Mouse (Mus musculus): ENCODE data around the gene Cwc15. TPM values are rescaled to one million over a fixed set of nuclear protein-coding genes. Genes with fewer than 3 reads are reported as not detected.
A peak's percentile ranks its signal among the peaks of the same experiment; 100 is the strongest.

Cwc15 gene
- total RNA-seq, 4 experiments from 2014 or later = 92.6 to 98.8 (median 96.1) TPM

DNA sequence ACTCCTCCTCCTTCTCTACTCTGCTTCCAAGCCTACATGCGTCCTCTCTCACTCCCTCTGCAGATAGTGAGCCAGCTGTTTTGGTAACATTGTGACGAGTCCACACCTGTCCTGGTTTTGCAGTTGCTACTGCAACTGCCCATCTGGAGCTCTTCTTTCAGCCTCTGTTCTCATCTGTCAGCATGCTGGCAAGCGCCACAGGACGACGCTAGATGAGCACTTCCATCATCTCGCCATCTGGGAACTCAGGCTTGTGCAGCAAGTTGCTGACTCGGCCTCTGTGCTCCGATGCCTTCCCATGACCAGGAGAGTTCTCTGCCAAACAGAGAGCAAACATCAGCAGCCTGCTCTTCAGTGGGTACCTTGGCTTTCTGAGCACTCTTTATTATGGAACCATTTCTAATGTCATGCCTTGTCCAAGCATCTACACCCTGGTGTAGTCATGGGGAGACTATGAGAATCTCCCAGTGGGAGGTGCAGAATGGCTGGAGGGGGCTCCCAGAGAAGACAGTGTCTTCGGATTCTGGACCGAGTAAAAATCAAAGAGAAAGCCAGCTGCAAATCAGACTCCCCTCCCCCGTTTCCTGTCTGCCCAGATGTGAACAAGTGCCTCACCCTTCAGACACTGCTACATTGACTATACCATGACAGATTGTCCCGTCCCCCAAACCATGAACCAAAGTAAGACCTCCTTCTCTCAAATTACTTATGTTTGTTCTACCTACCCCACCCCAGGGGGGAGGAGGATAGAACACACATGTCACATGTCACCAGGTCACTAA lies 47.4 kb downstream of the Cwc15 start:
- peak; percentile 52 to 70 for DNase-seq (ENCODE audit: low spot score in 2 of 2)

DNA sequence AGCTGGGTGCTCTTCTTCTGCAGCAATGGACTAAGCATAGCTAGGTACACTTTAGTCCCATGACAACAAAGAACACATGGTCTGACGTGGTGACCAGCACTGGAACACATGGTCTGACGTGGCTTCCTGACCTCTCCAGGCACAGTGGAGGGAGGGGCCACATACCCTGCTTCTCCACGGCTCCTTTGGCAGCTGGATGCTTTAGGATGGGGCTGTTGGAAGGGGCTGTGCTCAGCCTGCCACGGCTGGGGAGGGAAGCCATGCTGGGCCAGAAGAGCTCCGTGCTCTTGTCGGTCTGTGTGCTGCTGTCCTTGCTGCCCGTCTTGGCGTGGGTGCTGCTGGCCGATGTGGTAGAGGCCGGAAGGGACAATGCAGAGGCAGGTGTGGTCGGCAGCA lies 47.9 kb downstream of the Cwc15 start:
- no peak for DNase-seq (ENCODE audit: low spot score in 2 of 2)

DNA sequence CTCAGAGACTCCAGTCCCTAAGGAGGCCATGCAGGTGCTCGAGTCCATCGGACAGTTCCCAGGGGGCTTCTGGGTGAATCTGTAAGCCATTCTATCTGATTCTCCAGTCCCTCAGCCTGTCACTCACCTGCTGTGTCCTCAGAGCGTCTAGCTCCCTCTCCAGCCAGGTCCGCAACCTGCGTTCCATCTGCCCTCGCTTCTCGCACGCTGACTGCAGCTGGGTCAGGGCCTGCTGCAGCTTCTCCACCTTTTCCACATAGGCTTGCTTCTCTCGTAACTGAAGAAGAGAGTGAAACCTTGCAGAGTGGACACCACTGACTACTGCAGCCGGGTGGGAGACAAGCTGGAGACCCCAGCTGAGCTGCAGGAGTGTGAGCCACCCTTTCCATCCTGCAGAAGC lies 57.9 kb downstream of the Cwc15 start:
- DNase-seq (ENCODE audit: low spot score in 2 of 2) = no peak

DNA sequence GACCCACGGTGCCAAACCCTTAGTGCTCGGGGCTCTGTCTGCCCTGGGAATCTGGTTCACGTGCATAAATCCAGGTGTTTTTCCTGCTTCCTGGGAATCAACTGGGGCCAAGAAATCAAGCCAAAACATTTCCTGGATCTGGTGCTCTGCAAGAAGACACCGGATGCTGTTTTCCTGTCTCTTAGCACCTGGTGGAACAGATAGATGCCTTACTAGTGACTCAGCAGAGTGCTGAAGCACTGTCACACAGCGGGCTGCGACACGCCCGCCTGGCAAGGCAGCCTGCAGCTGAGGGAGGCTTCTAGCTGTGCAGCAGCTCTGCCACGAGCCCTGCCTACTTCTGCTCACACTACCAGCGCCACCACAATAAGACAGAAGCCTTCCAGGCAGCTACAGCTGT lies 59.0 kb downstream of the Cwc15 start:
- peak in 1 of 2 experiments; percentile 27 for DNase-seq (ENCODE audit: low spot score in 2 of 2)

DNA sequence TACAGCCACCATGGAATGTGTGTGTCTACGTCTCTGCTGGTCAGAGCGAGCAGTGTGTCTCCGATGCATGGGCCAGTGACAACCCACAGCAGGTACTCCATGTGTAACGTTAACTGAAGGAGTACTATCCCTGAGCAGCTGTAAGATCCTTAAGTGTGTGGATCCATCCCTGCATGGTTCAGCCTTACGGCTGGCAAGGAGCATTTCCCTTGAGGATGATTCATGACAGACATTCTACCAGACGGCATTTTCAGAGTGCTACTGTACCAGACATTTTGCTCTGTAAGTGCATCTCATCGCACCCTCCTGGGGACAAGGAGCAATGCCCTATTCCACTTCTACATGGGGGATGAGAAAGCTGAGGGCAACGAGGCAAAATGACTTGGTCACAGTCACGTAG lies 59.6 kb downstream of the Cwc15 start:
- DNase-seq (ENCODE audit: low spot score in 2 of 2) = no peak

Other genes starting within 250 kb of the Cwc15 start
- 10 to 100 TPM; 13.9 to 20.4 (median 18.7) TPM for gene Sesn3, start 225.6 kb upstream of the Cwc15 start, total RNA-seq (2022)
- gene Endod1, start 119.1 kb upstream of the Cwc15 start, total RNA-seq (2022) = 1 to 10 TPM; 1.3 to 2.4 (median 2.0) TPM
- gene Kdm4d, start 135 bp upstream of the Cwc15 start, total RNA-seq (2022) = not detected
- gene Amotl1, start 144.4 kb downstream of the Cwc15 start, total RNA-seq (2022) = 100 to 1,000 TPM; 324 to 412 (median 352) TPM
- gene Piwil4, start 240.1 kb downstream of the Cwc15 start, total RNA-seq (2022) = not detected